Mouse (Mus musculus) liver, embryonic 13.5 days (tissue): Measurements from ENCODE around the gene Cd46. TPM values are rescaled to one million over a fixed set of nuclear protein-coding genes. Genes with fewer than 3 reads are reported as not detected.

Experiments
- ATAC-seq: fragments of 200-750 bp; cut with Nextera tagmentation; 2 replicates; pipeline ENCODE4 v1.8.0; 2017; ENCODE audit warnings: low read depth, mild to moderate bottlenecking, moderate number of reproducible peaks, moderate library complexity
- DNase-seq: peaks from one replicate; pipeline ENCODE4 v3.0.0; 2022
- H3K27ac ChIP-seq: fragments of 300-500 bp; sonication (generic); 2 replicates; pipeline ENCODE4 v1.5.1; 2015; ENCODE audit warnings: moderate library complexity, mild to moderate bottlenecking, inconsistent platforms
- H3K27me3 ChIP-seq: fragments of 300-500 bp; sonication (generic); 2 replicates; pipeline ENCODE4 v1.6.1; 2015; ENCODE audit warnings: mild to moderate bottlenecking, inconsistent platforms
- H3K36me3 ChIP-seq: fragments of 300-500 bp; sonication (generic); 2 replicates; pipeline ENCODE4 v1.6.1; 2015; ENCODE audit warnings: mild to moderate bottlenecking, inconsistent platforms
- H3K4me1 ChIP-seq: fragments of 300-500 bp; sonication (generic); replicated peaks from 2 replicates; pipeline ENCODE4 v1.6.1; 2015; ENCODE audit warnings: inconsistent platforms
- H3K4me2 ChIP-seq: fragments of 300-500 bp; sonication (generic); 2 replicates; pipeline ENCODE4 v1.6.1; 2015; ENCODE audit warnings: inconsistent platforms, mild to moderate bottlenecking, moderate library complexity
- H3K4me3 ChIP-seq: fragments of 300-500 bp; sonication (generic); replicated peaks from 2 replicates; pipeline ENCODE4 v1.5.1; 2015; ENCODE audit warnings: mild to moderate bottlenecking, inconsistent platforms
- H3K9ac ChIP-seq: fragments of 300-500 bp; sonication (generic); 2 replicates; pipeline ENCODE4 v1.6.1; 2015; ENCODE audit warnings: mild to moderate bottlenecking, inconsistent platforms
- H3K9me3 ChIP-seq: fragments of 300-500 bp; sonication (generic); replicated peaks from 2 replicates; pipeline ENCODE4 v1.6.1; 2016; ENCODE audit warnings: inconsistent platforms
- WGBS: fragments of 180-500 bp; shearing (Covaris S2); methylation state at CpG from one replicate; pipeline ENCODE4 v1.1.7; 2015; ENCODE audit not compliant: insufficient replicate concordance; 5-methylcytosine and 5-hydroxymethylcytosine counted together
- microRNA counts: library from miRNA; unstranded; fragments of <30 nt; microRNA quantifications from one replicate; lab custom pipeline; 2016
- microRNA-seq: library from miRNA; unstranded; fragments of <30 nt; microRNA quantifications from one replicate; pipeline ENCODE4, GENCODE M21; 2016
- polyA plus RNA-seq: library from polyadenylated mRNA; unstranded; fragments of >200 nt; fragmentation: Nextera tagmentation; extraction: Ambion mirVana; gene quantifications from 2 replicates; pipeline ENCODE4 v1.2.1, GENCODE M21; 2015

Cd46 gene
- polyA plus RNA-seq, 1 experiment from 2014 or later: 0.76 TPM

- DNase-seq: no peak
- H3K4me2 ChIP-seq: no peak overlapping the region
Measured at GRCm38 (mm10) chr1:194994262-194994661, 97.8 kb downstream of the Cd46 start.

GRCm38 (mm10) chr1:194993409-194993988 is 98.5 kb downstream of the Cd46 start:
- WGBS: 27% methylated on average over 1 of the region's 1 CpGs
- no peaks in the 10 kb centered on the region for H3K36me3 ChIP-seq
- no peaks in the 10 kb centered on the region for H3K27me3 ChIP-seq
- no peak overlapping the region for H3K9ac ChIP-seq
- DNase-seq (no peak), ATAC-seq (peak; percentile 33; the same call in 1 of the 2 replicates)
- no peak overlapping the region for H3K4me2 ChIP-seq
- H3K4me3 ChIP-seq: no peak overlapping the region
- no peaks in the 10 kb centered on the region for H3K9me3 ChIP-seq
- H3K27ac ChIP-seq: no peak overlapping the region
- H3K4me1 ChIP-seq: peaks cover 37% of the 10 kb centered on the region

More at GRCm38 (mm10) chr1:194994262-194994661, 97.8 kb downstream of the Cd46 start:
- Histone ChIP-seq H3K4me1 (peaks cover 37% of the 10 kb centered on the region), H3K4me3 (no peak overlapping the region), H3K9ac (no peak overlapping the region), H3K27me3 (no peaks in the 10 kb centered on the region), H3K36me3 (no peaks in the 10 kb centered on the region), H3K9me3 (no peaks in the 10 kb centered on the region), H3K27ac (no peak overlapping the region)
- ATAC-seq: no peak
- 40% methylated on average over 5 of the region's 5 CpGs for WGBS

DNA sequence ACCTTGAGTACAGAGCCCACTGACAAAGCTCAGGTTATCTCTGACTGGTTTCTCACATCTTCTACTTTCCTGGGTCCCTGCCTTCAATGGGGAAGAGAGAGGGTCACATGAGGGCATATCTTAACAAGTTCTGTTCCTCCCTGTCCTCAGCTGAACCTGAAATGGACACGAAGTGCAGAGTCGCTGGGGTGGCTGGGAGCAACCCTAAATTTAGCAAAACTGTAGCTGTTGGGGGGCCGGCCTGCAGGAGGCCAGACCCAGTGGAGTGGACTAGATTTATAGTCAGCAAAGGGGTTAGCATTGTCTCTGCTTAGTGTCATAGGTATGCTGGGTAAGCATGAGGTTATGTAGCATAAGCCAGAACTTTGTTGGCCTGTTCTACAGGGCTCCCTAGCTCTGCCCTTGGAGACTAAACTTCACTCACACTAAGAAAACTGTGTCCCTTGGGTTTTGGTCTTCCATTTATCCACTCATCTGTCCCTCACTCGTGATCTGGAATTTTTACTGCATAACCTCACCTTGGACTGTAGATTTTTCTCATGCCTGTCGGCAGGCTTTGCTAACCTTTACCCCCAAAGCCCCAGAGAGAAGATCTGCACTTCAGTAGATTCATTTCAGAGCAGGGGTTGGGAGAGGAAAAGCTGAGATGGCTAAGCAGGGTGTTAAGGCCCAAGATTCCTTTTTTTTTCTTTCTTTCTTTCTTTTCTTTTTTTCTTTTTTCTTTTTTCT is 99.3 kb downstream of the Cd46 start:
- DNase-seq (no peak), ATAC-seq (no peak)
- Histone ChIP-seq H3K36me3 (no peaks in the 10 kb centered on the region), H3K4me3 (no peak overlapping the region), H3K27me3 (no peaks in the 10 kb centered on the region), H3K9ac (no peak overlapping the region), H3K27ac (no peak overlapping the region), H3K4me2 (no peak overlapping the region), H3K4me1 (peaks cover 37% of the 10 kb centered on the region), H3K9me3 (no peaks in the 10 kb centered on the region)
- WGBS: 57% methylated on average over 5 of the region's 5 CpGs

DNA sequence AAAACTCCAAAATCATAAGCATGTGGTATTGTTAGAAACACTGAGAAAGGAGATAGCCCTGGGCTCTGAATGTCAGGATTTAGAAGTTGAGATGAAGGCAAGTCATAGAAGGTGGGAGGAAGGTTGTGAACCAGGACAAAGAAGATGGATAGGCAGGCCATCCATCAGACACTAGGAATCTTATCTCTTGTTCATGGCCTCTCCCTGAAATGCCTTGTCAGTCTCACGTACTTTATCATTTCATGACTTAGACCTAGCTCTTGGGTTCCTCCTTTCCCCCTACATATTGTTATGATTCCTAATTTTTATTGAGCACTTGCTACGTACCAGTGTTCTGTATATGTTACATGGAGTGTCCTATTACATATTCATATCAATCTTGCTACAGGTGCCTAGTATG is 100.4 kb downstream of the Cd46 start:
- no peak overlapping the region for H3K27ac ChIP-seq
- H3K4me1 ChIP-seq: peaks cover 37% of the 10 kb centered on the region
- ATAC-seq (no peak), DNase-seq (no peak)
- no peaks in the 10 kb centered on the region for H3K9me3 ChIP-seq
- no peak overlapping the region for H3K4me3 ChIP-seq
- H3K9ac ChIP-seq: no peak overlapping the region
- no peaks in the 10 kb centered on the region for H3K36me3 ChIP-seq
- 40% methylated on average over 2 of the region's 2 CpGs for whole genome bisulfite sequencing
- no peaks in the 10 kb centered on the region for H3K27me3 ChIP-seq
- H3K4me2 ChIP-seq: no peak overlapping the region

- DNase-seq: no peak
- Histone ChIP-seq H3K27ac (no peak overlapping the region), H3K9ac (no peak overlapping the region), H3K27me3 (no peaks in the 10 kb centered on the region), H3K36me3 (no peaks in the 10 kb centered on the region), H3K4me3 (no peak overlapping the region), H3K9me3 (no peaks in the 10 kb centered on the region), H3K4me1 (peaks cover 38% of the 10 kb centered on the region), H3K4me2 (no peak overlapping the region)
- WGBS: 69% methylated on average over 2 of the region's 2 CpGs
- ATAC-seq: no peak
Measured at GRCm38 (mm10) chr1:194990976-194991375, 101.1 kb downstream of the Cd46 start.

GRCm38 (mm10) chr1:194989024-194989423 is 103.0 kb downstream of the Cd46 start:
- H3K9me3 ChIP-seq: no peaks in the 10 kb centered on the region
- no peak overlapping the region for H3K9ac ChIP-seq
- no peak overlapping the region for H3K4me3 ChIP-seq
- no peak overlapping the region for H3K27ac ChIP-seq
- WGBS: 71% methylated on average over 1 of the region's 1 CpGs
- DNase-seq: no peak
- no peak for ATAC-seq
- peaks cover 46% of the 10 kb centered on the region for H3K4me1 ChIP-seq
- H3K4me2 ChIP-seq: no peak overlapping the region
- H3K27me3 ChIP-seq: no peaks in the 10 kb centered on the region
- H3K36me3 ChIP-seq: no peaks in the 10 kb centered on the region

MicroRNA genes within 50 kb of the gene (microRNA counts, 519-probe panel; counts per million panel counts)
- 5,512 counts per million, percentile 63 among the panel's probes with 10 or more counts for microRNA mmu-miR-29b (lab: Ali Mortazavi, UCI)
- 4,775 counts per million, percentile 46 among the panel's probes with 10 or more counts for microRNA mmu-miR-29c (lab: Ali Mortazavi, UCI)

Small RNA genes within 50 kb of the gene (microRNA-seq; reads per million reads assigned to microRNA genes)
- not detected for gene Mir29b-2
- 166 reads per million, percentile 56 among the genes with 10 or more reads in this experiment for gene Mir29c

Other genes with a start within 250 kb of the Cd46 start
- 15.6 and 19.2 TPM in 2 replicates for gene Cd34, start 153.4 kb downstream of the Cd46 start, polyA plus RNA-seq
- 78.6 and 82.1 TPM in 2 replicates for gene Cr1l, start 39.3 kb upstream of the Cd46 start, polyA plus RNA-seq
- 0.07 and 0.15 TPM in 2 replicates for gene Cr2, start 84.5 kb upstream of the Cd46 start, polyA plus RNA-seq